Mouse (Mus musculus): ENCODE results near the gene Mettl2. TPM values are rescaled to one million over a fixed set of nuclear protein-coding genes. Genes with fewer than 3 reads are reported as not detected.
"Not testable (repeated sequence)": the region's sequence is repeated elsewhere in the genome, so short reads cannot be mapped to it uniquely, and the experiment has no call there.

The Mettl2 gene
- polyA plus RNA-seq, 1 experiment from 2014 or later: 49.8 TPM

GRCm38 (mm10) chr11:105137255-105137654 is 11.0 kb downstream of the Mettl2 start:
- H3K4me2 ChIP-seq (ENCODE audit: low read depth, severe bottlenecking); DNase-seq (ENCODE audit: low spot score): not testable (repeated sequence)
- WGBS: 93% methylated on average over 2 of the region's 2 CpGs

GRCm38 (mm10) chr11:105140512-105140911 is 14.3 kb downstream of the Mettl2 start:
- 95% methylated on average over 7 of the region's 8 CpGs for WGBS
- H3K4me2 ChIP-seq (ENCODE audit: low read depth, severe bottlenecking); DNase-seq (ENCODE audit: low spot score); ATAC-seq (ENCODE audit: insufficient number of reproducible peaks, low FRiP score, low TSS enrichment, low read depth); H3K9me3 ChIP-seq (ENCODE audit: control insufficient read depth, low read length); H3K27ac ChIP-seq (replicated peaks; ENCODE audit: low read depth, low read length); H3K4me1 ChIP-seq (ENCODE audit: control insufficient read depth, insufficient read depth, low read length); H3K4me3 ChIP-seq (ENCODE audit: low read depth, low read length); H3K27me3 ChIP-seq (ENCODE audit: control insufficient read depth, insufficient read depth, low read length); H3K9ac ChIP-seq (ENCODE audit: low read length): not testable (repeated sequence)
- peaks cover 14% of the 10 kb centered on the region; the same call in 1 of the 2 replicates for H3K36me3 ChIP-seq (ENCODE audit: control insufficient read depth, insufficient read depth, low read length)

More at GRCm38 (mm10) chr11:105137255-105137654, 11.0 kb downstream of the Mettl2 start:
- not testable (repeated sequence) for H3K4me1 ChIP-seq (ENCODE audit: control insufficient read depth, insufficient read depth, low read length); H3K9me3 ChIP-seq (ENCODE audit: control insufficient read depth, low read length); H3K4me3 ChIP-seq (ENCODE audit: low read depth, low read length); H3K27me3 ChIP-seq (ENCODE audit: control insufficient read depth, insufficient read depth, low read length); H3K9ac ChIP-seq (ENCODE audit: low read length); H3K27ac ChIP-seq (replicated peaks; ENCODE audit: low read depth, low read length); ATAC-seq (ENCODE audit: insufficient number of reproducible peaks, low FRiP score, low TSS enrichment, low read depth)
- peaks cover 24% of the 10 kb centered on the region for H3K36me3 ChIP-seq (ENCODE audit: control insufficient read depth, insufficient read depth, low read length)

GRCm38 (mm10) chr11:105141115-105141514 is 14.9 kb downstream of the Mettl2 start:
- Histone ChIP-seq H3K9ac (ENCODE audit: low read length) (no peak overlapping the region), H3K9me3 (ENCODE audit: control insufficient read depth, low read length) (no peaks in the 10 kb centered on the region), H3K4me2 (ENCODE audit: low read depth, severe bottlenecking) (no peak overlapping the region), H3K4me3 (ENCODE audit: low read depth, low read length) (no peak overlapping the region), H3K4me1 (ENCODE audit: control insufficient read depth, insufficient read depth, low read length) (no peaks in the 10 kb centered on the region), H3K27ac (replicated peaks; ENCODE audit: low read depth, low read length) (no peak overlapping the region), H3K36me3 (ENCODE audit: control insufficient read depth, insufficient read depth, low read length) (peaks cover 14% of the 10 kb centered on the region; the same call in 1 of the 2 replicates), H3K27me3 (ENCODE audit: control insufficient read depth, insufficient read depth, low read length) (0 out of 2 replicates have a peak, but pooled peaks cover 1% of the 10 kb centered on the region)
- DNase-seq (ENCODE audit: low spot score): no peak
- ATAC-seq (ENCODE audit: insufficient number of reproducible peaks, low FRiP score, low TSS enrichment, low read depth): no peak
- WGBS: 94% methylated on average over 5 of the region's 5 CpGs

GRCm38 (mm10) chr11:105143564-105143963 is 17.3 kb downstream of the Mettl2 start:
- Histone ChIP-seq H3K4me3 (ENCODE audit: low read depth, low read length) (no peak overlapping the region), H3K9me3 (ENCODE audit: control insufficient read depth, low read length) (no peaks in the 10 kb centered on the region), H3K4me1 (ENCODE audit: control insufficient read depth, insufficient read depth, low read length) (no peaks in the 10 kb centered on the region), H3K4me2 (ENCODE audit: low read depth, severe bottlenecking) (no peak overlapping the region), H3K27me3 (ENCODE audit: control insufficient read depth, insufficient read depth, low read length) (0 out of 2 replicates have a peak, but pooled peaks cover 2% of the 10 kb centered on the region), H3K9ac (ENCODE audit: low read length) (no peak overlapping the region), H3K27ac (replicated peaks; ENCODE audit: low read depth, low read length) (no peak overlapping the region), H3K36me3 (ENCODE audit: control insufficient read depth, insufficient read depth, low read length) (peaks cover 3% of the 10 kb centered on the region; the same call in 1 of the 2 replicates)
- DNase-seq (ENCODE audit: low spot score): no peak
- no peak for ATAC-seq (ENCODE audit: insufficient number of reproducible peaks, low FRiP score, low TSS enrichment, low read depth)

- WGBS: 86% methylated on average over 3 of the region's 3 CpGs
- no peak overlapping the region for H3K27ac ChIP-seq (replicated peaks; ENCODE audit: low read depth, low read length)
- no peak overlapping the region for H3K9ac ChIP-seq (ENCODE audit: low read length)
- H3K4me3 ChIP-seq (ENCODE audit: low read depth, low read length): no peak overlapping the region
- H3K4me1 ChIP-seq (ENCODE audit: control insufficient read depth, insufficient read depth, low read length): no peaks in the 10 kb centered on the region
- no peak overlapping the region for H3K4me2 ChIP-seq (ENCODE audit: low read depth, severe bottlenecking)
- H3K9me3 ChIP-seq (ENCODE audit: control insufficient read depth, low read length): no peaks in the 10 kb centered on the region
- 0 out of 2 replicates have a peak, but pooled peaks cover 2% of the 10 kb centered on the region for H3K27me3 ChIP-seq (ENCODE audit: control insufficient read depth, insufficient read depth, low read length)
- DNase-seq (ENCODE audit: low spot score) (no peak), ATAC-seq (ENCODE audit: insufficient number of reproducible peaks, low FRiP score, low TSS enrichment, low read depth) (no peak)
- peaks cover 2% of the 10 kb centered on the region; the same call in 1 of the 2 replicates for H3K36me3 ChIP-seq (ENCODE audit: control insufficient read depth, insufficient read depth, low read length)
These were observed 17.9 kb downstream of the Mettl2 start for GRCm38 (mm10) chr11:105144084-105144483.

GRCm38 (mm10) chr11:105144508-105145210 is 18.4 kb downstream of the Mettl2 start:
- ATAC-seq (ENCODE audit: insufficient number of reproducible peaks, low FRiP score, low TSS enrichment, low read depth): no peak
- no peak for DNase-seq (ENCODE audit: low spot score)
- Histone ChIP-seq H3K36me3 (ENCODE audit: control insufficient read depth, insufficient read depth, low read length) (no peaks in the 10 kb centered on the region; the same call in 1 of the 2 replicates), H3K9me3 (ENCODE audit: control insufficient read depth, low read length) (no peaks in the 10 kb centered on the region), H3K9ac (ENCODE audit: low read length) (no peak overlapping the region), H3K27me3 (ENCODE audit: control insufficient read depth, insufficient read depth, low read length) (0 out of 2 replicates have a peak, but pooled peaks cover 2% of the 10 kb centered on the region), H3K27ac (replicated peaks; ENCODE audit: low read depth, low read length) (no peak overlapping the region), H3K4me1 (ENCODE audit: control insufficient read depth, insufficient read depth, low read length) (no peaks in the 10 kb centered on the region), H3K4me3 (ENCODE audit: low read depth, low read length) (no peak overlapping the region), H3K4me2 (ENCODE audit: low read depth, severe bottlenecking) (no peak overlapping the region)
- WGBS: 67% methylated on average over 11 of the region's 11 CpGs

- DNase-seq (ENCODE audit: low spot score) (no peak), ATAC-seq (ENCODE audit: insufficient number of reproducible peaks, low FRiP score, low TSS enrichment, low read depth) (no peak)
- no peak overlapping the region for H3K4me2 ChIP-seq (ENCODE audit: low read depth, severe bottlenecking)
- H3K27ac ChIP-seq (replicated peaks; ENCODE audit: low read depth, low read length): no peak overlapping the region
- WGBS: 87% methylated on average over 10 of the region's 10 CpGs
- no peaks in the 10 kb centered on the region for H3K4me1 ChIP-seq (ENCODE audit: control insufficient read depth, insufficient read depth, low read length)
- no peak overlapping the region for H3K9ac ChIP-seq (ENCODE audit: low read length)
- H3K27me3 ChIP-seq (ENCODE audit: control insufficient read depth, insufficient read depth, low read length): 0 out of 2 replicates have a peak, but pooled peaks cover 2% of the 10 kb centered on the region
- no peak overlapping the region for H3K4me3 ChIP-seq (ENCODE audit: low read depth, low read length)
- H3K9me3 ChIP-seq (ENCODE audit: control insufficient read depth, low read length): no peaks in the 10 kb centered on the region
- H3K36me3 ChIP-seq (ENCODE audit: control insufficient read depth, insufficient read depth, low read length): no peaks in the 10 kb centered on the region; the same call in 1 of the 2 replicates
These were observed 19.0 kb downstream of the Mettl2 start for GRCm38 (mm10) chr11:105145211-105145610.

- WGBS: 74% methylated on average over 3 of the region's 3 CpGs
- no peaks in the 10 kb centered on the region for H3K36me3 ChIP-seq (ENCODE audit: control insufficient read depth, insufficient read depth, low read length)
- 0 out of 2 replicates have a peak, but pooled peaks cover 2% of the 10 kb centered on the region for H3K27me3 ChIP-seq (ENCODE audit: control insufficient read depth, insufficient read depth, low read length)
- H3K27ac ChIP-seq (replicated peaks; ENCODE audit: low read depth, low read length): no peak within 1 kb of the TSS
- no peaks in the 10 kb centered on the region for H3K9me3 ChIP-seq (ENCODE audit: control insufficient read depth, low read length)
- H3K4me3 ChIP-seq (ENCODE audit: low read depth, low read length): no peak within 1 kb of the TSS
- H3K9ac ChIP-seq (ENCODE audit: low read length): no peak within 1 kb of the TSS
- H3K4me2 ChIP-seq (ENCODE audit: low read depth, severe bottlenecking): no peak within 1 kb of the TSS
- peaks cover 5% of the 10 kb centered on the region for H3K4me1 ChIP-seq (ENCODE audit: control insufficient read depth, insufficient read depth, low read length)
- no peak for ATAC-seq (ENCODE audit: insufficient number of reproducible peaks, low FRiP score, low TSS enrichment, low read depth)
- no peak for DNase-seq (ENCODE audit: low spot score)
These were observed 20.4 kb downstream of the Mettl2 start, which contains the start of gene Gm10842 for GRCm38 (mm10) chr11:105146593-105146992. Gene Gm10842 (plus strand): TSS chr11:105146893.

Data from limb, embryonic 11.5 days (tissue).